Mouse (Mus musculus) left cerebral cortex, adult 11 months (tissue): ENCODE data around the gene B4galnt4.

Experiments used
- DNase-seq: peaks from one replicate; pipeline ENCODE4 v3.0.0; 2022; ENCODE audit warnings: low spot score

The B4galnt4 gene

DNA sequence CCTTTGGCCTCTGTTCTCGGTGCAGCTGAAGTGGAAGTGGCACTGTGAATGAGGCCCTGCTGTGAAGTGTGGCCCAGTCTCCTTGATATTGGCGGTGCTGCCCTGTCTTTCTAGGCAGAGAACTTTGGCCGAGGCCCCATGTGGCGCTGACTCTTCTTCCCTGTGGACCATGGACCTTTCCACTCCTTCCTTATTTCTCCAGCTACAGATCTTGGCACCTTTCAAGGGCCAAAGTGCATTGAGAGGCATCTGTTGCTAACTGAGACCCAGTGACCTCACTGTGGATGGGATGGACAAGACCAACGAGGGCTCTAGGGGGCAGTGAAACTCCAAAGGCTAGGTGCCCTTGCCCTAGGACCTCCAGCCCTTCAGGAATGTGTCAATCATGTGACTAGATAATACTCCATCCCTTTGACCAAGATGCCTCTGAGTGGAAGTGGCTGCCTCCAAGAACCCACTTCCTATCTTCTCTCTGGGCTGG is 60.2 kb downstream of the B4galnt4 start:
- no peak for DNase-seq
